Mouse (Mus musculus): ENCODE measurements around the gene Zfp579.

The Zfp579 gene

GRCm38 (mm10) chr7:4957361-4957760 is 38.6 kb downstream of the Zfp579 start:
- DNase-seq = no peak

- peak; percentile 40 to 43 for DNase-seq
These were observed 42.0 kb downstream of the Zfp579 start for GRCm38 (mm10) chr7:4953815-4954445.

GRCm38 (mm10) chr7:4950561-4951342 is 45.2 kb downstream of the Zfp579 start:
- DNase-seq = no peak

GRCm38 (mm10) chr7:4948386-4948785 is 47.6 kb downstream of the Zfp579 start:
- DNase-seq = no peak

GRCm38 (mm10) chr7:4947855-4948254 is 48.1 kb downstream of the Zfp579 start:
- peak in 1 of 2 experiments; percentile 31 for DNase-seq

- peak; percentile 97 for DNase-seq
These were observed 52.6 kb downstream of the Zfp579 start for GRCm38 (mm10) chr7:4943223-4943815.

- peak in 1 of 2 experiments; percentile 9 for DNase-seq
These were observed 53.3 kb downstream of the Zfp579 start for GRCm38 (mm10) chr7:4942673-4943072.

- DNase-seq = peak; percentile 86 to 89
These were observed 55.9 kb downstream of the Zfp579 start for GRCm38 (mm10) chr7:4940068-4940479.

GRCm38 (mm10) chr7:4938456-4938855 is 57.5 kb downstream of the Zfp579 start:
- peak; percentile 82 to 89 for DNase-seq

GRCm38 (mm10) chr7:4937392-4937791 is 58.6 kb downstream of the Zfp579 start:
- no peak for DNase-seq

GRCm38 (mm10) chr7:4936832-4937231 is 59.1 kb downstream of the Zfp579 start:
- peak in 1 of 2 experiments; percentile 26 for DNase-seq

- DNase-seq = no peak
These were observed 61.6 kb downstream of the Zfp579 start for GRCm38 (mm10) chr7:4934160-4934914.
